Mouse (Mus musculus): ENCODE results near the gene Skap1. TPM values are rescaled to one million over a fixed set of nuclear protein-coding genes. Genes with fewer than 3 reads are reported as not detected.

Skap1 gene
- polyA plus RNA-seq, 1 experiment, result 1.5 TPM

DNA sequence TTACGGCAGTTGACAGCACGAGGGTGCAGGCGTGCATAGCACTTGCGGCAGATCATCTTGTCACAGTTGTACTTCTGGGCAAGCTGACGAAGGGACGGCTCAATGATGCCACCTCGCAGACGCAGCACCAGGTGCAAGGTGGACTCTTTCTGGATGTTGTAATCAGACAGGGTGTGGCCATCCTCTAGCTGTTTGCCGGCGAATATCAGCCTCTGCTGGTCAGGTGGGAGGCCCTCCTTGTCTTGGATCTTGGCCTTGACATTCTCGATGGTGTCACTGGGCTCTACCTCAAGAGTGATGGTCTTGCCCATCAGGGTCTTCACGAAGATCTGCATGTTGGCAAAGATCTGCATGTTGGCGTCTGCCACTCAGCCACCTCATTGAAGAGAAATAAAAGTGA lies 331.1 kb downstream of the Skap1 start:
- no peak for DNase-seq
- Histone ChIP-seq H3K27me3 (ENCODE audit: control insufficient read depth, insufficient read depth, low read length) (no peaks in the 10 kb centered on the region), H3K27ac (ENCODE audit: insufficient read depth, low read length) (no peak overlapping the region), H3K4me1 (ENCODE audit: control insufficient read depth, insufficient read depth, low read length) (peaks cover 2% of the 10 kb centered on the region; the same call in 1 of the 2 replicates), H3K4me3 (replicated peaks; ENCODE audit: insufficient read depth, low read depth, low read length) (no peak overlapping the region)
- WGBS, result 91% methylated on average over 13 of the region's 13 CpGs
- TF ChIP-seq POLR2A (IDR thresholded peaks at IDR 0.05; ENCODE audit: borderline replicate concordance, insufficient read depth, low read length) (no peak), CTCF (IDR thresholded peaks at IDR 0.05; ENCODE audit: borderline replicate concordance, insufficient read depth, low read depth, low read length) (no peak)

DNA sequence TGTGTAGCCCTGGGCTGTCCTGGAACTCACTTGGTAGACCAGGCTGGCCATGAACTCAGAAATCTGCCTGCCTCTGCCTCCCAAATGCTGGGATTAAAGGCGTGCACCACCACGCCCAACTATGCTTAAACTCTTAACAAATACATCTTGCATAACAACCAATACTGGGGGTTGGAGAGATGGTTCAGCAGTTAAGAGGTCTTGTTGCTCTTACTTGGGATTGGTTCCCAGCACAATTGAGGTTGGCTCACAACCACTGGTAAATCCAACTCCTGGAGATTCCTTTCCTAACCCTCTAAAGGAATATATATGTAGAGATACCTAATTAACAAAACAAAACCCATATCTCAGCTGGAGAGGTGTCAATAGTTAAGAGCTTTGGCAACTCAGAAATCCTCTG lies 331.7 kb downstream of the Skap1 start:
- Histone ChIP-seq H3K4me3 (replicated peaks; ENCODE audit: insufficient read depth, low read depth, low read length) (no peak overlapping the region), H3K4me1 (ENCODE audit: control insufficient read depth, insufficient read depth, low read length) (no peaks in the 10 kb centered on the region), H3K27me3 (ENCODE audit: control insufficient read depth, insufficient read depth, low read length) (no peaks in the 10 kb centered on the region), H3K27ac (ENCODE audit: insufficient read depth, low read length) (no peak overlapping the region)
- no peak for DNase-seq
- TF ChIP-seq CTCF (IDR thresholded peaks at IDR 0.05; ENCODE audit: borderline replicate concordance, insufficient read depth, low read depth, low read length), result no peak
- TF ChIP-seq POLR2A (IDR thresholded peaks at IDR 0.05; ENCODE audit: borderline replicate concordance, insufficient read depth, low read length), result no peak
- WGBS, result 99% methylated on average over 2 of the region's 2 CpGs

DNA sequence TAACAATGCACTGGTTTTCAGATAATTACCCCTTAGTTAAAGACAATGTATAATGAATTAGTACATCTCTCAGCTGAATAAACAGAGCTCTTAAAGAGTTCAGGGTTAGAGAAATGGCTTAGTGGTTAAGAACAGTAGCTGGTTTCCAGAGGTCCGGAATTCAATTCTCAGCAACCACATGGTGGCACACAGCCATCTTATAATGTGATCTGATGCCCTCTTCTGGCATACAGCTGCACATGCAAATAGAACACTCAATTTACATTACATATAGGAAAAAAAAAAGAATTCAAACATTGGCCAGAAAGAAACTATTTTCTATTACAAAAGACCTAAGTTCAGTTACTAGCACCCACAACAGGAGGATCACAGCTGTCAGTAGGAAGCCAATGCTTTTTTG lies 332.2 kb downstream of the Skap1 start:
- no peak overlapping the region for H3K27ac ChIP-seq (ENCODE audit: insufficient read depth, low read length)
- H3K27me3 ChIP-seq (ENCODE audit: control insufficient read depth, insufficient read depth, low read length), result no peaks in the 10 kb centered on the region
- 19% methylated on average over 1 of the region's 1 CpGs for WGBS
- TF ChIP-seq CTCF (IDR thresholded peaks at IDR 0.05; ENCODE audit: borderline replicate concordance, insufficient read depth, low read depth, low read length) (no peak), POLR2A (IDR thresholded peaks at IDR 0.05; ENCODE audit: borderline replicate concordance, insufficient read depth, low read length) (no peak)
- no peak for DNase-seq
- H3K4me1 ChIP-seq (ENCODE audit: control insufficient read depth, insufficient read depth, low read length), result no peaks in the 10 kb centered on the region
- H3K4me3 ChIP-seq (replicated peaks; ENCODE audit: insufficient read depth, low read depth, low read length), result no peak overlapping the region

DNA sequence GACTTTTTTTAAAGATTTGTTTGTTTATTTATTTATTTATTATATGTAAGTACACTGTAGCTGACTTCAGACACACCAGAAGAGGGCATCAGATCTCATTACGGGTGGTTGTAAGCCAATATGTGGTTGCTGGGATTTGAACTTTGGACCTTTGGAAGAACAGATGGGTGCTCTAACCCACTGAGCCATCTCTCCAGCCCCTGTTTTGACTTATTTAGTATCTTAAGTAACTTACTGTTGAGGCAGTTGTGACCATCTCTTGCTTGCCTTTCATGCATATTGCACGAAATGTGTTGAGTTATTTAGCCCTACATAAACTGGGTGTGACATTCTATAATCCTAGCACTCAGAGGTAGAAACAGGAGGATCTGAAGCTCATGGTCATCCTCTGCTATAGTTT lies 335.1 kb downstream of the Skap1 start:
- no peak for DNase-seq
- no peaks in the 10 kb centered on the region for H3K4me1 ChIP-seq (ENCODE audit: control insufficient read depth, insufficient read depth, low read length)
- no peak overlapping the region for H3K27ac ChIP-seq (ENCODE audit: insufficient read depth, low read length)
- no peak overlapping the region for H3K4me3 ChIP-seq (replicated peaks; ENCODE audit: insufficient read depth, low read depth, low read length)
- TF ChIP-seq CTCF (IDR thresholded peaks at IDR 0.05; ENCODE audit: borderline replicate concordance, insufficient read depth, low read depth, low read length) (no peak), POLR2A (IDR thresholded peaks at IDR 0.05; ENCODE audit: borderline replicate concordance, insufficient read depth, low read length) (no peak)
- WGBS, result 93% methylated on average over 2 of the region's 2 CpGs
- H3K27me3 ChIP-seq (ENCODE audit: control insufficient read depth, insufficient read depth, low read length), result no peaks in the 10 kb centered on the region

DNA sequence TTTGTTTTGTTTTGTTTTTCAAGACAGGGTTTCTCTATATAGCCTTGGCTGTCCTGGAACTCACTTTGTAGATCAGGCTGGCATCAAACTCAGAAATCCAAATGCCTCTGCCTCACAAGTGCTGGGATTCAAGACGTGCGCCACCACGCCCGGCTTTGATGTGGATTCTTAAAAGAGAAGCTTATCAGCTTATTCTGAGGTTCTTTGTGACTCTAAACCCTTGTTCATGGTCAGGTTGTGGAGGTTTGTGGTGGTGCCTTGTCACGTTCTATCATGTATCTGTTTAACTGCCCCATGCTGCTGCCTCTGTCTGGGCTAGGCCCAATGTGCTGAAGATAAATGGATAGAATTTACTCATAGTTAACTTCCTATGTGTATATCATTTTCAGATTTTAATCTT lies 341.2 kb downstream of the Skap1 start:
- Histone ChIP-seq H3K4me3 (replicated peaks; ENCODE audit: insufficient read depth, low read depth, low read length) (no peak overlapping the region), H3K27ac (ENCODE audit: insufficient read depth, low read length) (no peak overlapping the region), H3K27me3 (ENCODE audit: control insufficient read depth, insufficient read depth, low read length) (no peaks in the 10 kb centered on the region), H3K4me1 (ENCODE audit: control insufficient read depth, insufficient read depth, low read length) (0 out of 2 replicates have a peak, but pooled peaks cover 2% of the 10 kb centered on the region)
- TF ChIP-seq POLR2A (IDR thresholded peaks at IDR 0.05; ENCODE audit: borderline replicate concordance, insufficient read depth, low read length) (no peak), CTCF (IDR thresholded peaks at IDR 0.05; ENCODE audit: borderline replicate concordance, insufficient read depth, low read depth, low read length) (no peak)
- WGBS, result 94% methylated on average over 5 of the region's 5 CpGs
- no peak for DNase-seq

DNA sequence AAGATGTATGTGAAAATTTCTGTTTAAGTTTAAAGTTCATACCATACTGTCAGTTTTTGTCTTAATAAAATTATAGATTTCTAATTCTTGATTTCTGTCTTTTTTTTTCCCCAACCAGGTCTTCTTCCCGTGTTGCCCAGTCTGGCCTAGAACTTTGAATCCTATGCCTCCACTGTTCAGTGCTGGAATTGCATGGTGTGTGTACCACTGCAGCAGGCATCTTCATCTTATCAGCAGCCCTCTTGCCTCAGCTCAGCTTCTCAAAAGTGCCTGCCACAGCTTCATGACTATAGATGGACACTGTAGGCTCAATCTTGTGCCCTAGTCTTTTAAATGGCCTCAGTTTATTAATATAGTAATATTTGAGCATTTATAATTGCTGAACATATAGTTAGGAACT lies 343.7 kb downstream of the Skap1 start:
- WGBS, result 23% methylated on average over 1 of the region's 1 CpGs
- DNase-seq, result no peak
- Histone ChIP-seq H3K27me3 (ENCODE audit: control insufficient read depth, insufficient read depth, low read length) (no peaks in the 10 kb centered on the region), H3K4me1 (ENCODE audit: control insufficient read depth, insufficient read depth, low read length) (0 out of 2 replicates have a peak, but pooled peaks cover 2% of the 10 kb centered on the region), H3K4me3 (replicated peaks; ENCODE audit: insufficient read depth, low read depth, low read length) (no peak overlapping the region), H3K27ac (ENCODE audit: insufficient read depth, low read length) (no peak overlapping the region)
- peak; percentile 11; the same call in 1 of the 2 replicates for TF ChIP-seq CTCF (IDR thresholded peaks at IDR 0.05; ENCODE audit: borderline replicate concordance, insufficient read depth, low read depth, low read length)
- TF ChIP-seq POLR2A (IDR thresholded peaks at IDR 0.05; ENCODE audit: borderline replicate concordance, insufficient read depth, low read length), result no peak

Other genes with a start within 250 kb of the Skap1 start
- gene Hoxb9, start 193.1 kb upstream of the Skap1 start, polyA plus RNA-seq (2012; rRNA removed), result not detected in 2 replicates
- gene Hoxb8, start 182.7 kb upstream of the Skap1 start, polyA plus RNA-seq (2012; rRNA removed), result 0.11 and 1.0 TPM in 2 replicates
- gene Hoxb7, start 178.0 kb upstream of the Skap1 start, polyA plus RNA-seq (2012; rRNA removed), result 0.11 TPM in 1 of 2 replicates, not detected in the other
- 1.5 and 3.2 TPM in 2 replicates for gene Hoxb6, start 172.1 kb upstream of the Skap1 start, polyA plus RNA-seq (2012; rRNA removed)
- gene Hoxb5, start 161.3 kb upstream of the Skap1 start, polyA plus RNA-seq (2012; rRNA removed), result 6.8 and 9.3 TPM in 2 replicates
- 1.5 TPM in 2 replicates for gene Hoxb4, start 146.3 kb upstream of the Skap1 start, polyA plus RNA-seq (2012; rRNA removed)
- gene Hoxb3, start 141.3 kb upstream of the Skap1 start, polyA plus RNA-seq (2012; rRNA removed), result 5.4 and 5.5 TPM in 2 replicates
- gene Hoxb2, start 114.1 kb upstream of the Skap1 start, polyA plus RNA-seq (2012; rRNA removed), result 4.2 and 4.7 TPM in 2 replicates
- gene Hoxb1, start 98.8 kb upstream of the Skap1 start, polyA plus RNA-seq (2012; rRNA removed), result 0.06 TPM in 1 of 2 replicates, not detected in the other